Mouse (Mus musculus): ENCODE results near the gene Ifi211. TPM values are rescaled to one million over a fixed set of nuclear protein-coding genes. Genes with fewer than 3 reads are reported as not detected.
"Not testable (repeated sequence)": the region's sequence is repeated elsewhere in the genome, so short reads cannot be mapped to it uniquely, and the experiment has no call there.

Gene Ifi211
- 1 to 10 TPM in 1 of 2 experiments, under 1 TPM in 1; 0.55 to 1.7 TPM for total RNA-seq (2021)
- long read RNA-seq, experiment 1, partial matches to known transcripts: 0 of 2 reads
- long read RNA-seq, experiment 1, other reads (novel, unspliced or antisense): 0 of 2 reads
- long read RNA-seq, experiment 2: 0 reads

- DNase-seq: not testable (repeated sequence)
Observed at GRCm38 (mm10) chr1:173912548-173913255, at the start of gene Ifi211. Gene Ifi211 (minus strand): TSS chr1:173913046.

GRCm38 (mm10) chr1:173961491-173961890, 48.6 kb upstream of the Ifi211 start:
- not testable (repeated sequence) for DNase-seq

GRCm38 (mm10) chr1:173959998-173960397, 47.2 kb upstream of the Ifi211 start:
- DNase-seq: not testable (repeated sequence)

GRCm38 (mm10) chr1:173955839-173956527, 43.1 kb upstream of the Ifi211 start:
- DNase-seq: not testable (repeated sequence)

GRCm38 (mm10) chr1:173955071-173955796, 42.4 kb upstream of the Ifi211 start:
- no peak for DNase-seq

- DNase-seq: no peak
Observed at GRCm38 (mm10) chr1:173953563-173953962, 40.7 kb upstream of the Ifi211 start.

- DNase-seq: not testable (repeated sequence)
Observed at GRCm38 (mm10) chr1:173949044-173949443, 36.2 kb upstream of the Ifi211 start.

GRCm38 (mm10) chr1:173942780-173943066, 29.9 kb upstream of the Ifi211 start:
- not testable (repeated sequence) for DNase-seq

GRCm38 (mm10) chr1:173941924-173942779, 29.3 kb upstream of the Ifi211 start, which contains the start of the genes Mndal and Ifi203:
Gene Mndal (minus strand): TSS chr1:173942491.
Gene Ifi203 (minus strand): TSS chr1:173942672.
- DNase-seq: not testable (repeated sequence)

GRCm38 (mm10) chr1:173941522-173941921, 28.7 kb upstream of the Ifi211 start:
- DNase-seq: not testable (repeated sequence)

GRCm38 (mm10) chr1:173919279-173919678, 6.4 kb upstream of the Ifi211 start:
- DNase-seq: not testable (repeated sequence)

GRCm38 (mm10) chr1:173914559-173914958, 1.7 kb upstream of the Ifi211 start:
- DNase-seq: no peak

GRCm38 (mm10) chr1:173913256-173913791, 478 bp upstream of the Ifi211 start:
- not testable (repeated sequence) for DNase-seq

- no peak for DNase-seq
Observed at GRCm38 (mm10) chr1:173911808-173912464, 910 bp downstream of the Ifi211 start.

GRCm38 (mm10) chr1:173908390-173908789, 4.5 kb downstream of the Ifi211 start:
- DNase-seq: not testable (repeated sequence)

GRCm38 (mm10) chr1:173905885-173906284, 7.0 kb downstream of the Ifi211 start:
- not testable (repeated sequence) for DNase-seq

- DNase-seq: not testable (repeated sequence)
Observed at GRCm38 (mm10) chr1:173889741-173890140, 23.1 kb downstream of the Ifi211 start.

GRCm38 (mm10) chr1:173887026-173887787, 25.6 kb downstream of the Ifi211 start:
- not testable (repeated sequence) for DNase-seq

- DNase-seq: not testable (repeated sequence)
Observed at GRCm38 (mm10) chr1:173880004-173880666, 32.7 kb downstream of the Ifi211 start.
